25 mouse cellular contexts compared by ENCODE assay signal in the genomic region with DNA sequence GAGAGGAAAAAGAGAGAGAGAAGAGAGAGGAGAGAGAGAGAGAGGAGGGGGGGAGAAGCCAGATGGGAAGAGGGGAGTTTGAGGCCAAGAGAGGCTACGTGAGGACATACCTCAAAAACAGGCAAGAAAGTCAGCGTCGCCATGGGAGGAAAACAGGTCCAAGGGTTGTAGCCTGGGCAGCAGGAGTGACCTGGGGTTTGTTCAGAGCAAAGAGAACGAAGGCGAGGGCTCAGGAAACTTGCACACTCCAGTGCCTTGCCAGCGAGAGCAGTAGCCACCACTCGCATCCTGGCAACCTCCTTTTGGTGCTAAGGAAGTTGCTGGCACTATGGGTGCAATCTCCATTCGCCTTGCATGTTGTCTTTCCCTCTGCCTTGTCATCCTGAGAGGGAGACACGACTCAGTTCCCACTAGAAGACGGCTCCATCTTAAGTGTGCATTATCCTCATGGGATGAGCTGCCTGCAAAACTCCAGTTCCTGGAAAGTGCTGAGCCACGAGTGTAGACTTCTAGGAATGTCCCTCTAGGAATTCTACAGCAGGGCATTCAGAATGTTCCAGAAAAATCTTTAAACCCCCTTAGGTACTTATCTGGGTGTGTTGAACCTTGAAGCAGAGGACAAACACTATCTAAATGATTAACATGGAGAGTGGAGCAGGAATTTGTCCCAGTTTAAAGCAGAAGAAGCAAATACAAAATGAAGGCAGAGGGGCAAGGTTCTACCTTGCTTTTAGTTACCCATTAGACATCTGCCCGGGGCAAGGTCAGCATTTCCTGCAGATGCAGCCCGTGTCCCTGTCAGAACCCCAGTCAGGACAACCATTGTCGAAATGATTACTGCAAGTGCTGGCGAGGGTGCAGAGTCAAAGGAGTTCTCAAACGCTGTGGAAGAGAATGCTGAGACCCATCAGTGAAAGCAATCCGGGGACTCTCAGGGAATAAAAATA. TPM values are rescaled to one million over a fixed set of nuclear protein-coding genes. Genes with fewer than 3 reads are reported as not detected.
DNase-seq lines count a peak whose midpoint lies in the region; ATAC-seq and TF ChIP-seq lines count a peak whose summit lies in the region.
"Had no signal": no experiment of that assay in that cellular context is flagged by ENCODE, and none has a peak within 500 bp of the region (broad histone marks: within the 10 kb centered on the region; RNA-seq: fewer than 3 reads in every experiment).

No protein-coding gene starts in this region.

- H3K79me2 ChIP-seq in liver, adult 2 months (ENCODE audit: control insufficient read depth, insufficient read depth, low read length) = no peaks in the 10 kb centered on the region

- TF ChIP-seq CTCF in liver, adult 2 months (IDR thresholded peaks at IDR 0.05; ENCODE audit: low read depth, low read length) = no peak

- no peak overlapping the region for H3K9ac ChIP-seq in liver, adult 2 months (ENCODE audit: low read depth, low read length)
- H3K9ac ChIP-seq in liver, embryonic 12.5 days = no peak overlapping the region
- H3K9ac ChIP-seq in intestine, embryonic 16.5 days (ENCODE audit: low read depth, low read length) = no peak overlapping the region
- H3K9ac ChIP-seq in kidney, embryonic 15.5 days = no peak overlapping the region
- H3K9ac ChIP-seq in liver, embryonic 15.5 days = no peak overlapping the region
- H3K9ac ChIP-seq: embryonic facial prominence, embryonic 13.5 days; hindbrain, embryonic 15.5 days; limb, embryonic 15.5 days; midbrain, embryonic 15.5 days; stomach, embryonic 15.5 days had no signal

- H3K27ac ChIP-seq in liver, adult 2 months (replicated peaks; ENCODE audit: insufficient read depth, low read depth, low read length) = no peak overlapping the region
- no peak overlapping the region for H3K27ac ChIP-seq in liver, embryonic 12.5 days
- no peak overlapping the region for H3K27ac ChIP-seq in intestine, embryonic 16.5 days (ENCODE audit: low read length)
- H3K27ac ChIP-seq in kidney, embryonic 15.5 days = peak overlapping the region; percentile 70
- 0 out of 2 replicates have a peak overlapping the region, but pooled peaks have one; percentile 19 for H3K27ac ChIP-seq in liver, embryonic 15.5 days (replicated peaks)
- H3K27ac ChIP-seq: embryonic facial prominence, embryonic 13.5 days; hindbrain, embryonic 15.5 days; limb, embryonic 15.5 days; midbrain, embryonic 15.5 days; stomach, embryonic 15.5 days had no signal

- TF ChIP-seq POLR2A in liver, adult 2 months (IDR thresholded peaks at IDR 0.05; ENCODE audit: extremely low read depth, insufficient read depth, low read length) = no peak

- DNase-seq in liver, adult 2 months (ENCODE audit: extremely low read depth, low read depth, low spot score) = peak; percentile 55
- DNase-seq in adrenal gland, postnatal 4 days (ENCODE audit: low spot score in 2 of 2) = no peak
- DNase-seq in right cerebral cortex, postnatal 4 days = no peak
- DNase-seq: adrenal gland, postnatal 10 days; B cell, adult 2 months; cerebellum, adult 18-20 months; gastrocnemius, postnatal 10 days; heart, postnatal 36 days; right cerebral cortex, adult 18-20 months; spleen, adult 18-20 months; thymus, adult 2 months had no signal

- no peak overlapping the region for H3K4me3 ChIP-seq in liver, adult 2 months (ENCODE audit: insufficient read depth, low read depth, low read length)
- no peak overlapping the region for H3K4me3 ChIP-seq in liver, embryonic 12.5 days
- H3K4me3 ChIP-seq in intestine, embryonic 16.5 days (ENCODE audit: low read length) = no peak overlapping the region
- no peak overlapping the region for H3K4me3 ChIP-seq in kidney, embryonic 15.5 days (replicated peaks)
- no peak overlapping the region for H3K4me3 ChIP-seq in liver, embryonic 15.5 days (replicated peaks)
- H3K4me3 ChIP-seq: embryonic facial prominence, embryonic 13.5 days; hindbrain, embryonic 15.5 days; limb, embryonic 15.5 days; midbrain, embryonic 15.5 days; stomach, embryonic 15.5 days had no signal

- H3K27me3 ChIP-seq in liver, adult 2 months (ENCODE audit: control insufficient read depth, insufficient read depth, low read length) = no peaks in the 10 kb centered on the region
- no peaks in the 10 kb centered on the region for H3K27me3 ChIP-seq in liver, embryonic 12.5 days (replicated peaks)
- no peaks in the 10 kb centered on the region for H3K27me3 ChIP-seq in intestine, embryonic 16.5 days (replicated peaks; ENCODE audit: control insufficient read depth, insufficient read depth, low read length)
- no peaks in the 10 kb centered on the region for H3K27me3 ChIP-seq in kidney, embryonic 15.5 days
- H3K27me3 ChIP-seq in liver, embryonic 15.5 days = no peaks in the 10 kb centered on the region
- H3K27me3 ChIP-seq: embryonic facial prominence, embryonic 13.5 days; hindbrain, embryonic 15.5 days; limb, embryonic 15.5 days; midbrain, embryonic 15.5 days; stomach, embryonic 15.5 days had no signal

- no peak for ATAC-seq in liver, embryonic 12.5 days
- ATAC-seq in intestine, embryonic 16.5 days = peak; percentile 37; the same call in 1 of the 2 replicates
- peak; percentile 50 for ATAC-seq in kidney, embryonic 15.5 days (replicated peaks; ENCODE audit: low FRiP score)
- peak; percentile 65 for ATAC-seq in liver, embryonic 15.5 days (ENCODE audit: insufficient read depth)
- ATAC-seq: midbrain, embryonic 15.5 days had no signal

- WGBS in liver, adult 2 months = 43% methylated on average over 17 of the region's 17 CpGs
- 59% methylated on average over 17 of the region's 17 CpGs for WGBS in liver, embryonic 12.5 days (ENCODE audit: insufficient replicate concordance)
- 70% methylated on average over 17 of the region's 17 CpGs for WGBS in intestine, embryonic 16.5 days
- WGBS in kidney, embryonic 15.5 days = 76% methylated on average over 17 of the region's 17 CpGs
- 55% methylated on average over 17 of the region's 17 CpGs for WGBS in liver, embryonic 15.5 days (ENCODE audit: insufficient replicate concordance)

- peaks cover 3% of the 10 kb centered on the region; the same call in 1 of the 2 replicates for H3K4me1 ChIP-seq in liver, adult 2 months (ENCODE audit: control insufficient read depth, insufficient read depth, low read length)
- peaks cover 14% of the 10 kb centered on the region for H3K4me1 ChIP-seq in liver, embryonic 12.5 days
- 0 out of 2 replicates have a peak, but pooled peaks cover 4% of the 10 kb centered on the region for H3K4me1 ChIP-seq in intestine, embryonic 16.5 days (ENCODE audit: control insufficient read depth, insufficient read depth, low read length)
- H3K4me1 ChIP-seq in kidney, embryonic 15.5 days = 0 out of 2 replicates have a peak, but pooled peaks cover 2% of the 10 kb centered on the region
- H3K4me1 ChIP-seq in liver, embryonic 15.5 days (replicated peaks) = 0 out of 2 replicates have a peak, but pooled peaks cover 12% of the 10 kb centered on the region
- H3K4me1 ChIP-seq: embryonic facial prominence, embryonic 13.5 days; hindbrain, embryonic 15.5 days; midbrain, embryonic 15.5 days; stomach, embryonic 15.5 days had no signal

- no peaks in the 10 kb centered on the region for H3K36me3 ChIP-seq in liver, adult 2 months (ENCODE audit: control insufficient read depth, insufficient read depth, low read length)
- no peaks in the 10 kb centered on the region for H3K36me3 ChIP-seq in liver, embryonic 12.5 days
- no peaks in the 10 kb centered on the region for H3K36me3 ChIP-seq in intestine, embryonic 16.5 days (ENCODE audit: control insufficient read depth, insufficient read depth, low read length)
- H3K36me3 ChIP-seq in kidney, embryonic 15.5 days = no peaks in the 10 kb centered on the region
- H3K36me3 ChIP-seq in liver, embryonic 15.5 days (replicated peaks) = no peaks in the 10 kb centered on the region
- H3K36me3 ChIP-seq: embryonic facial prominence, embryonic 13.5 days; hindbrain, embryonic 15.5 days; limb, embryonic 15.5 days; midbrain, embryonic 15.5 days; stomach, embryonic 15.5 days had no signal

- no peak overlapping the region for H3K4me2 ChIP-seq in liver, embryonic 12.5 days
- H3K4me2 ChIP-seq in intestine, embryonic 16.5 days (ENCODE audit: low read depth, low read length) = no peak overlapping the region
- no peak overlapping the region for H3K4me2 ChIP-seq in kidney, embryonic 15.5 days
- no peak overlapping the region for H3K4me2 ChIP-seq in liver, embryonic 15.5 days
- H3K4me2 ChIP-seq: embryonic facial prominence, embryonic 13.5 days; hindbrain, embryonic 15.5 days; limb, embryonic 15.5 days; midbrain, embryonic 15.5 days; stomach, embryonic 15.5 days had no signal

- no peaks in the 10 kb centered on the region for H3K9me3 ChIP-seq in liver, embryonic 12.5 days (replicated peaks)
- no peaks in the 10 kb centered on the region for H3K9me3 ChIP-seq in intestine, embryonic 16.5 days (ENCODE audit: control insufficient read depth, low read length)
- no peaks in the 10 kb centered on the region for H3K9me3 ChIP-seq in kidney, embryonic 15.5 days (replicated peaks)
- no peaks in the 10 kb centered on the region for H3K9me3 ChIP-seq in liver, embryonic 15.5 days (replicated peaks)
- H3K9me3 ChIP-seq: embryonic facial prominence, embryonic 13.5 days; hindbrain, embryonic 15.5 days; limb, embryonic 15.5 days; midbrain, embryonic 15.5 days; stomach, embryonic 15.5 days had no signal

RNA-seq across cellular contexts. Expression of gene E330021D16Rik, which starts 3.8 kb away (rescaled TPM):
- total RNA-seq in liver, adult 2 months (2014; rRNA removed) = not detected in 2 replicates
- 0.07 TPM in 1 of 2 replicates, not detected in the other for polyA plus RNA-seq in liver, adult 2 months (2012; rRNA removed)
- polyA plus RNA-seq in liver, embryonic 12.5 days (2016; fragmentation: Nextera tagmentation; extraction: Ambion mirVana) = not detected in 2 replicates
- not detected in 2 replicates for polyA plus RNA-seq in intestine, embryonic 16.5 days (2015; fragmentation: Nextera tagmentation; extraction: Ambion mirVana)
- 1.4 and 2.0 TPM in 2 replicates for polyA plus RNA-seq in kidney, embryonic 15.5 days (2015; fragmentation: Nextera tagmentation; extraction: Ambion mirVana)
- 0.38 and 0.48 TPM in 2 replicates for polyA plus RNA-seq in liver, embryonic 15.5 days (2015; fragmentation: Nextera tagmentation; extraction: Ambion mirVana)
- total RNA-seq in adrenal gland, postnatal 4 days (2021) = under 1 TPM in 1 of 2 experiments, not detected in 1; 0.73 TPM
- total RNA-seq: adrenal gland, postnatal 10 days; common myeloid progenitor, adult 5-6 weeks; gastrocnemius, postnatal 10 days; heart, postnatal 36 days; layer of hippocampus, postnatal 25 days; left cerebral cortex, postnatal 25 days had no signal
- polyA plus RNA-seq: embryonic facial prominence, embryonic 13.5 days; heart, embryonic 11.5 days; hindbrain, embryonic 15.5 days; limb, embryonic 15.5 days; midbrain, embryonic 15.5 days; stomach, embryonic 15.5 days; urinary bladder, adult 2 months had no signal

Comparison
In these comparisons a context has a peak if more than half of its experiments do, and no peak if none do; other contexts are left out.
1. H3K27ac ChIP-seq: peak in kidney, embryonic 15.5 days (single experiment) and liver, embryonic 15.5 days (single experiment); none in liver, adult 2 months (single experiment), liver, embryonic 12.5 days (single experiment) and intestine, embryonic 16.5 days (single experiment).